Mouse (Mus musculus) heart, postnatal 0 days (tissue): ENCODE data around the gene Tm4sf1. TPM values are rescaled to one million over a fixed set of nuclear protein-coding genes. Genes with fewer than 3 reads are reported as not detected.

ENCODE experiments used
- ATAC-seq: fragments of 200-750 bp; cut with Nextera tagmentation; 2 replicates; pipeline ENCODE4 v1.8.0; 2017; ENCODE audit warnings: low read depth, moderate number of reproducible peaks, moderate library complexity; ENCODE audit not compliant: insufficient read depth
- DNase-seq: peaks from one replicate; pipeline ENCODE4 v3.0.0-alpha.2; 2016; ENCODE audit warnings: low spot score
- H3K27ac ChIP-seq: fragments of 300-500 bp; sonication (generic); 2 replicates; pipeline ENCODE4 v1.5.1; 2014; ENCODE audit warnings: low read depth, mild to moderate bottlenecking
- H3K27me3 ChIP-seq: fragments of 300-500 bp; sonication (generic); 2 replicates; pipeline ENCODE4 v1.6.1; 2014; ENCODE audit warnings: low read length, mixed read lengths; ENCODE audit not compliant: control insufficient read depth, insufficient read depth
- H3K36me3 ChIP-seq: fragments of 300-500 bp; sonication (generic); replicated peaks from 2 replicates; pipeline ENCODE4 v1.6.1; 2014; ENCODE audit warnings: low read length, mixed read lengths; ENCODE audit not compliant: control insufficient read depth, insufficient read depth
- H3K4me1 ChIP-seq: fragments of 300-500 bp; sonication (generic); 2 replicates; pipeline ENCODE4 v1.6.1; 2014; ENCODE audit warnings: antibody characterized with exemption; ENCODE audit not compliant: control insufficient read depth, insufficient read depth
- H3K4me2 ChIP-seq: fragments of 300-500 bp; sonication (generic); 2 replicates; pipeline ENCODE4 v1.6.1; 2014; ENCODE audit warnings: low read depth, mild to moderate bottlenecking, low read length, moderate library complexity
- H3K4me3 ChIP-seq: fragments of 300-500 bp; sonication (generic); 2 replicates; pipeline ENCODE4 v1.5.1; 2014; ENCODE audit warnings: low read depth, low read length
- H3K9ac ChIP-seq: fragments of 300-500 bp; sonication (generic); replicated peaks from 2 replicates; pipeline ENCODE4 v1.6.1; 2014; ENCODE audit warnings: low read depth, low read length, mixed read lengths
- H3K9me3 ChIP-seq: fragments of 300-500 bp; sonication (generic); replicated peaks from 2 replicates; pipeline ENCODE4 v1.6.1; 2016; ENCODE audit warnings: low read length; ENCODE audit not compliant: control insufficient read depth
- CTCF ChIP-seq: IDR thresholded peaks from 2 replicates; pipeline ENCODE4 v1.5.1; 2016; ENCODE audit warnings: antibody characterized with exemption, control low read depth, low read depth
- EP300 ChIP-seq: IDR thresholded peaks from 2 replicates; pipeline ENCODE4 v1.6.1; 2016; ENCODE audit warnings: antibody characterized with exemption, low read depth
- WGBS: fragments of 180-500 bp; shearing (Covaris S2); extraction: QIAGEN DNeasy Blood & Tissue Kit; methylation state at CpG from one replicate; pipeline ENCODE4 v1.1.7; 2014; 5-methylcytosine and 5-hydroxymethylcytosine counted together
- polyA plus RNA-seq: library from polyadenylated mRNA; unstranded; fragments of >200 nt; fragmentation: Nextera tagmentation; extraction: Ambion mirVana; gene quantifications from 2 replicates; pipeline ENCODE4 v1.2.1, GENCODE M21; 2015
- total RNA-seq: library from RNA; depleted of rRNA; stranded (reverse); fragments of >200 nt; gene quantifications from 2 replicates; pipeline ENCODE4 v1.2.3, GENCODE M21; 2014; ENCODE audit warnings: low replicate concordance

Gene Tm4sf1
- total and polyA plus RNA-seq, 2 experiments from 2014 or later, result 192 to 333 TPM

- ATAC-seq, result no peak
- Histone ChIP-seq H3K27me3 (no peaks in the 10 kb centered on the region), H3K4me2 (no peak overlapping the region), H3K36me3 (peaks cover 14% of the 10 kb centered on the region), H3K4me1 (peaks cover 3% of the 10 kb centered on the region; the same call in 1 of the 2 replicates), H3K27ac (peak overlapping the region; percentile 83), H3K4me3 (no peak overlapping the region), H3K9ac (no peak overlapping the region), H3K9me3 (no peaks in the 10 kb centered on the region; the same call in 1 of the 2 replicates)
- DNase-seq, result no peak
- 48% methylated on average over 4 of the region's 4 CpGs for WGBS
- TF ChIP-seq EP300 (no peak), CTCF (no peak)
These were observed 14.3 kb downstream of the Tm4sf1 start for GRCm38 (mm10) chr3:57287438-57287837.

DNA sequence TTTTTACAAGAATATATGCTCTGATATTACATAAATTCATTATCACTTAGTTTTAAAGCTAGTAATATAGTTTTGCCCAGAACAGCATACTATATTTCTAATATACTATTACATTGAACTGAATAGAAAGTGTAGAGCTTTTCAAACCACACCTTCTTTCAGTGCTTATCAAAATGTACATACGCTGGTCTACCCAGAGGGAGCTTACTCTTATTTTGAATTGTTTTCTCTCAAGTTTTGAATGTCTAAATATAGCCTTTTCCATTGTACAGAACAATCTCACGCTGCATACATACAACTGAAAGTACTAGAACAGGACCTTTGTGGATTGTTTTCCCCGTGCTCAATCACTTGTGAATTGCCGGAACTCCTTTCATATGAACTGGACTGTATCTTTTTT lies 23.6 kb downstream of the Tm4sf1 start:
- no peaks in the 10 kb centered on the region; the same call in 1 of the 2 replicates for H3K9me3 ChIP-seq
- no peak overlapping the region for H3K27ac ChIP-seq
- H3K9ac ChIP-seq, result no peak overlapping the region
- no peak overlapping the region for H3K4me3 ChIP-seq
- 50% methylated on average over 4 of the region's 4 CpGs for WGBS
- DNase-seq, result no peak
- H3K4me2 ChIP-seq, result no peak overlapping the region
- no peaks in the 10 kb centered on the region for H3K4me1 ChIP-seq
- H3K27me3 ChIP-seq, result no peaks in the 10 kb centered on the region
- no peaks in the 10 kb centered on the region for H3K36me3 ChIP-seq
- ATAC-seq, result no peak
- no peak for TF ChIP-seq CTCF
- no peak for TF ChIP-seq EP300

GRCm38 (mm10) chr3:57277453-57277852 lies 24.3 kb downstream of the Tm4sf1 start:
- Histone ChIP-seq H3K27me3 (no peaks in the 10 kb centered on the region), H3K9me3 (no peaks in the 10 kb centered on the region; the same call in 1 of the 2 replicates), H3K36me3 (no peaks in the 10 kb centered on the region), H3K9ac (no peak overlapping the region), H3K4me3 (no peak overlapping the region), H3K4me2 (no peak overlapping the region), H3K27ac (peak overlapping the region; percentile 63), H3K4me1 (no peaks in the 10 kb centered on the region)
- WGBS, result 52% methylated on average over 5 of the region's 5 CpGs
- ATAC-seq (peak; percentile 84), DNase-seq (peak; percentile 66)
- TF ChIP-seq EP300, result no peak
- TF ChIP-seq CTCF, result no peak

DNA sequence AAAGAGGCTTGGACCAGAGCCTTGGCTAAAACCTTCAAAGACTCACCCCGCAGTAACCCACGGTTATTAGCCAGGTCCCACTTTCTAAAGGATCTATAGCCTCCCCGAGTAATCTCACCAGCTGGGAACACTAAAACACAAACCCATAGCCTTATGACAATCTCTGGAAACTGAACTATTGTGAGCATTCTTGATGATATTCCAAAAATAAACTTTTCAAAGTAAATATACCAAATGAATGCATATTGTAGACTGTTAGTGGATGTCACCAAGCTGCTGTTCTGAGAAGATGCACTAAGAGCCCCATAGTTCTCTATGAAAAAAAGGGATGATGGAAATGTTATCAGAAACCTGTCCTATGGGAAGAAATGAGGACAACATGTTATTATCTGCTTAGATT lies 25.0 kb downstream of the Tm4sf1 start:
- Histone ChIP-seq H3K27ac (peak overlapping the region; percentile 16), H3K27me3 (no peaks in the 10 kb centered on the region), H3K9ac (no peak overlapping the region), H3K4me3 (no peak overlapping the region), H3K4me1 (no peaks in the 10 kb centered on the region), H3K36me3 (no peaks in the 10 kb centered on the region), H3K9me3 (no peaks in the 10 kb centered on the region), H3K4me2 (no peak overlapping the region)
- TF ChIP-seq EP300 (no peak), CTCF (no peak)
- ATAC-seq (no peak), DNase-seq (no peak)
- 67% methylated on average over 3 of the region's 3 CpGs for WGBS

DNA sequence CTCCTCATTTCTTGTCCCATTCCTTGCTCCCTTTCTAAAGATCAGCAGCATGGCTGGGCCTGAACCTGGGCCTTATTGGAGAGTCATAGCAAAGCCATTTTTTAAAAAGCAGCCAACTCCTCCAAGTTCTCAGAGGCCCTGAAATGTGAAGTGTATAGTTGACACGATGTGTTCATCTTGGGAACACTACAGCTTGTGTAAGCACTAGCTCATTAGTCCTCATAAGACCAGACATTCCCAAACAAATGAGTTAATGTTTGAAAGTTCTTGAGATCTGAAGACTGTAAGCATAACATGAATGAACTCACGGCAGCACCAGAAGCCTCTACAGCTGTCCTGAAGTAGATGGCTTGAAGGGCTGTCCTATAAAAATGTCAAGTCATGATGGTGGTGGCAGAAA lies 32.8 kb downstream of the Tm4sf1 start:
- WGBS, result 72% methylated on average over 2 of the region's 2 CpGs
- no peaks in the 10 kb centered on the region for H3K36me3 ChIP-seq
- DNase-seq (no peak), ATAC-seq (no peak)
- no peaks in the 10 kb centered on the region for H3K9me3 ChIP-seq
- no peak overlapping the region for H3K4me2 ChIP-seq
- no peak overlapping the region for H3K4me3 ChIP-seq
- no peak overlapping the region for H3K27ac ChIP-seq
- no peaks in the 10 kb centered on the region for H3K4me1 ChIP-seq
- no peaks in the 10 kb centered on the region for H3K27me3 ChIP-seq
- H3K9ac ChIP-seq, result no peak overlapping the region
- TF ChIP-seq CTCF, result no peak
- no peak for TF ChIP-seq EP300

GRCm38 (mm10) chr3:57267559-57268173 lies 34.1 kb downstream of the Tm4sf1 start:
- no peak overlapping the region for H3K4me2 ChIP-seq
- H3K9ac ChIP-seq, result no peak overlapping the region
- 33% methylated on average over 6 of the region's 6 CpGs for WGBS
- no peak overlapping the region for H3K4me3 ChIP-seq
- H3K27ac ChIP-seq, result no peak overlapping the region
- peak; percentile 68 for DNase-seq
- TF ChIP-seq EP300, result no peak
- TF ChIP-seq CTCF, result peak; percentile 83
- H3K27me3 ChIP-seq, result no peaks in the 10 kb centered on the region
- H3K36me3 ChIP-seq, result no peaks in the 10 kb centered on the region
- ATAC-seq, result peak; percentile 60; the same call in 1 of the 2 replicates
- no peaks in the 10 kb centered on the region for H3K4me1 ChIP-seq
- H3K9me3 ChIP-seq, result no peaks in the 10 kb centered on the region
